Mouse (Mus musculus) MEL (cell line): ENCODE results near the gene Aff2. TPM values are rescaled to one million over a fixed set of nuclear protein-coding genes. Genes with fewer than 3 reads are reported as not detected.

Experiments used
- DNase-seq: peaks from one replicate; pipeline ENCODE4 v3.0.0; 2011; ENCODE audit warnings: low read depth, low spot score
- H3K27ac ChIP-seq: 2 replicates; pipeline ENCODE4 v1.5.1; 2012; ENCODE audit warnings: low read depth, mild to moderate bottlenecking, control low read depth, low read length, moderate library complexity; ENCODE audit not compliant: control insufficient read depth
- H3K27me3 ChIP-seq, 2 experiments: fragments of 150-350 bp in 1 of 2; sonication (generic) in 1 of 2; 2 replicates each; pipeline ENCODE4 v1.6.1; 2012; ENCODE audit warnings: low read length in 2 of 2, mild to moderate bottlenecking in 2 of 2, improper control_type of control experiment in 1 of 2, moderate library complexity in 1 of 2; ENCODE audit not compliant: insufficient read depth in 2 of 2, control insufficient read depth in 1 of 2
- H3K36me3 ChIP-seq, 2 experiments: 2 replicates each; pipeline ENCODE4 v1.6.1; 2012 to 2014; ENCODE audit warnings: low read length in 2 of 2, improper control_type of control experiment in 1 of 2, inconsistent platforms in 1 of 2, mild to moderate bottlenecking in 1 of 2; ENCODE audit not compliant: insufficient read depth in 2 of 2, control insufficient read depth in 1 of 2
- H3K4me1 ChIP-seq, 2 experiments: fragments of 150-350 bp in 1 of 2; sonication (generic) in 1 of 2; 2 replicates each; pipeline ENCODE4 v1.6.1; 2012; ENCODE audit warnings: low read length in 2 of 2, improper control_type of control experiment in 1 of 2, mild to moderate bottlenecking in 1 of 2; ENCODE audit not compliant: insufficient read depth in 2 of 2, control insufficient read depth in 1 of 2
- H3K4me3 ChIP-seq, 2 experiments: fragments of 150-350 bp in 1 of 2; sonication (generic) in 1 of 2; 2 replicates each; pipeline ENCODE4 v1.5.1; 2012; ENCODE audit warnings: low read depth in 2 of 2, low read length in 2 of 2, mild to moderate bottlenecking in 2 of 2, moderate library complexity in 2 of 2, control low read depth in 1 of 2, improper control_type of control experiment in 1 of 2; ENCODE audit not compliant: control insufficient read depth in 1 of 2, insufficient read depth in 1 of 2
- H3K79me2 ChIP-seq: 2 replicates; pipeline ENCODE4 v1.6.1; 2012; ENCODE audit warnings: mild to moderate bottlenecking, low read length, moderate library complexity; ENCODE audit not compliant: control insufficient read depth, poor library complexity, insufficient read depth
- H3K9ac ChIP-seq: 2 replicates; pipeline ENCODE4 v1.6.1; 2012; ENCODE audit warnings: low read depth, mild to moderate bottlenecking, control low read depth, low read length, moderate library complexity; ENCODE audit not compliant: control insufficient read depth, poor library complexity, severe bottlenecking
- H3K9me3 ChIP-seq: fragments of 150-350 bp; sonication (generic); replicated peaks from 2 replicates; pipeline ENCODE4 v1.6.1; 2012; ENCODE audit warnings: mild to moderate bottlenecking, low read length, improper control_type of control experiment, moderate library complexity; ENCODE audit not compliant: insufficient read depth
- CHD1 ChIP-seq: IDR thresholded peaks from 2 replicates; pipeline ENCODE4 v1.6.1; 2012; ENCODE audit warnings: low read depth, mild to moderate bottlenecking, inconsistent platforms, low read length, improper control_type of control experiment
- CTCF ChIP-seq, 3 experiments: IDR thresholded peaks in 2 of 3; conservative IDR thresholded peaks in 1 of 3; 2 replicates each; pipeline ENCODE4 v1.5.1; 2011 to 2012; ENCODE audit warnings: low read length in 3 of 3, low read depth in 2 of 3, mild to moderate bottlenecking in 2 of 3, improper control_type of control experiment in 1 of 3, inconsistent platforms in 1 of 3, mixed read lengths in 1 of 3, moderate library complexity in 1 of 3; ENCODE audit not compliant: control insufficient read depth in 1 of 3, insufficient read depth in 1 of 3, poor library complexity in 1 of 3, severe bottlenecking in 1 of 3
- ELF1 ChIP-seq: IDR thresholded peaks from 2 replicates; pipeline ENCODE4 v1.6.1; 2014; ENCODE audit warnings: low read depth, mild to moderate bottlenecking, inconsistent platforms, low read length, improper control_type of control experiment, moderate library complexity
- ETS1 ChIP-seq: IDR thresholded peaks from 2 replicates; pipeline ENCODE4 v1.6.1; 2012; ENCODE audit warnings: low read depth, mild to moderate bottlenecking, inconsistent platforms, low read length, improper control_type of control experiment, moderate library complexity
- GABPA ChIP-seq: IDR thresholded peaks from 2 replicates; pipeline ENCODE4 v1.6.1; 2012; ENCODE audit warnings: low read depth, mild to moderate bottlenecking, inconsistent platforms, low read length, improper control_type of control experiment, moderate library complexity
- HCFC1 ChIP-seq: IDR thresholded peaks from 2 replicates; pipeline ENCODE4 v1.6.1; 2012; ENCODE audit warnings: low read depth, mild to moderate bottlenecking, inconsistent platforms, low read length, improper control_type of control experiment, moderate library complexity
- JUND ChIP-seq: IDR thresholded peaks from 2 replicates; pipeline ENCODE4 v1.6.1; 2011; ENCODE audit warnings: low read depth, mild to moderate bottlenecking, improper control_type of control experiment, low read length
- KAT2A ChIP-seq: conservative IDR thresholded peaks from 2 replicates; pipeline ENCODE4 v1.6.1; 2012; ENCODE audit warnings: low read depth, low read length, improper control_type of control experiment, inconsistent platforms
- MEF2A ChIP-seq: IDR thresholded peaks from 2 replicates; pipeline ENCODE4 v1.6.1; 2014; ENCODE audit warnings: low read depth, mild to moderate bottlenecking, inconsistent platforms, low read length, improper control_type of control experiment; ENCODE audit not compliant: poor library complexity, insufficient replicate concordance, severe bottlenecking; ENCODE audit errors: extremely low read depth
- MXI1 ChIP-seq: IDR thresholded peaks from 2 replicates; pipeline ENCODE4 v1.6.1; 2011; ENCODE audit warnings: mild to moderate bottlenecking, low read depth, low read length, improper control_type of control experiment
- MYB ChIP-seq: IDR thresholded peaks from 2 replicates; pipeline ENCODE4 v1.6.1; 2011; ENCODE audit warnings: mild to moderate bottlenecking, low read depth, low read length, improper control_type of control experiment
- NELFE ChIP-seq: IDR thresholded peaks from 2 replicates; pipeline ENCODE4 v1.6.1; 2011; ENCODE audit warnings: low read depth, low read length, improper control_type of control experiment
- POLR2A ChIP-seq, 2 experiments: IDR thresholded peaks; 2 replicates each; pipeline ENCODE4 v1.6.1; 2011 to 2012; ENCODE audit warnings: low read length in 2 of 2, mild to moderate bottlenecking in 2 of 2, control low read depth in 1 of 2, improper control_type of control experiment in 1 of 2, low read depth in 1 of 2, moderate library complexity in 1 of 2; ENCODE audit not compliant: control insufficient read depth in 1 of 2, insufficient read depth in 1 of 2, poor library complexity in 1 of 2
- RAD21 ChIP-seq: IDR thresholded peaks from 2 replicates; pipeline ENCODE4 v1.6.1; 2011; ENCODE audit warnings: mild to moderate bottlenecking, low read depth, low read length, improper control_type of control experiment
- RCOR1 ChIP-seq: IDR thresholded peaks from 2 replicates; pipeline ENCODE4 v1.6.1; 2012; ENCODE audit warnings: low read depth, mild to moderate bottlenecking, inconsistent platforms, low read length, improper control_type of control experiment
- TCF12 ChIP-seq: IDR thresholded peaks from 2 replicates; pipeline ENCODE4 v1.6.1; 2014; ENCODE audit warnings: low read depth, mild to moderate bottlenecking, inconsistent platforms, low read length, improper control_type of control experiment, moderate library complexity
- UBTF ChIP-seq: IDR thresholded peaks from 2 replicates; pipeline ENCODE4 v1.6.1; 2012; ENCODE audit warnings: low read depth, mild to moderate bottlenecking, inconsistent platforms, low read length, improper control_type of control experiment, moderate library complexity, borderline replicate concordance; ENCODE audit not compliant: insufficient read depth
- USF2 ChIP-seq, 2 experiments: IDR thresholded peaks; 2 replicates each; pipeline ENCODE4 v1.6.1; 2011 to 2012; ENCODE audit warnings: improper control_type of control experiment in 2 of 2, low read length in 2 of 2, borderline replicate concordance in 1 of 2, inconsistent platforms in 1 of 2, low read depth in 1 of 2, mild to moderate bottlenecking in 1 of 2; ENCODE audit not compliant: insufficient read depth in 1 of 2
- ZKSCAN1 ChIP-seq: IDR thresholded peaks from 2 replicates; pipeline ENCODE4 v1.6.1; 2012; ENCODE audit warnings: low read depth, mild to moderate bottlenecking, inconsistent platforms, low read length, improper control_type of control experiment, moderate library complexity
- ZMIZ1 ChIP-seq: IDR thresholded peaks from 2 replicates; pipeline ENCODE4 v1.6.1; 2012; ENCODE audit warnings: low read depth, mild to moderate bottlenecking, inconsistent platforms, low read length, improper control_type of control experiment, moderate library complexity
- ZNF384 ChIP-seq: IDR thresholded peaks from 2 replicates; pipeline ENCODE4 v1.6.1; 2012; ENCODE audit warnings: low read depth, mild to moderate bottlenecking, inconsistent platforms, low read length, improper control_type of control experiment
- polyA plus RNA-seq, 2 experiments: library from polyadenylated mRNA; stranded (reverse) in 1 of 2; unstranded in 1 of 2; fragments of >175 nt in 1 of 2; fragments of >200 nt in 1 of 2; gene quantifications; 2 replicates each; pipeline versions ENCODE4 v1.2.1 to v1.2.4; 2012; ENCODE audit warnings: low replicate concordance in 2 of 2, low read depth in 1 of 2; ENCODE audit not compliant: insufficient read length in 2 of 2, insufficient read depth in 1 of 2, missing spikeins in 1 of 2
- total RNA-seq: library from RNA; depleted of rRNA; stranded (reverse); fragments of 300-350 nt; gene quantifications from 2 replicates; pipeline ENCODE4 v1.2.3, GENCODE M21; 2012

The Aff2 gene
- total and polyA plus RNA-seq, 3 experiments: not detected

GRCm38 (mm10) chrX:69811798-69812197 is 451.7 kb downstream of the Aff2 start:
- H3K4me1 ChIP-seq: no peaks in the 10 kb centered on the region
- H3K9ac ChIP-seq: no peak overlapping the region
- no peak for TF ChIP-seq KAT2A
- TF ChIP-seq ELF1: no peak
- TF ChIP-seq UBTF: no peak
- H3K27me3 ChIP-seq: no peaks in the 10 kb centered on the region
- no peak overlapping the region for H3K4me3 ChIP-seq
- H3K79me2 ChIP-seq: no peaks in the 10 kb centered on the region
- no peaks in the 10 kb centered on the region for H3K36me3 ChIP-seq
- DNase-seq: no peak
- no peaks in the 10 kb centered on the region for H3K9me3 ChIP-seq
- H3K27ac ChIP-seq: no peak overlapping the region

GRCm38 (mm10) chrX:69815054-69815453 is 455.0 kb downstream of the Aff2 start:
- TF ChIP-seq ELF1 (no peak), USF2 (IDR thresholded peaks at IDR 0.05; ENCODE audit: borderline replicate concordance in 1 of 2, insufficient read depth in 1 of 2, low read depth in 1 of 2, low read length in 2 of 2) (no peak), RCOR1 (no peak), ZNF384 (no peak), ZMIZ1 (no peak), GABPA (no peak), HCFC1 (no peak), NELFE (no peak), TCF12 (no peak), JUND (no peak), RAD21 (no peak), CTCF (IDR thresholded peaks at IDR 0.05 in 2 of 3, conservative IDR thresholded peaks at IDR 0.05 in 1 of 3; ENCODE audit: control insufficient read depth in 1 of 3, insufficient read depth in 1 of 3, low read depth in 2 of 3, low read length in 3 of 3, poor library complexity in 1 of 3, severe bottlenecking in 1 of 3) (no peak), CHD1 (no peak)
- H3K27ac ChIP-seq: no peak overlapping the region
- H3K4me1 ChIP-seq: no peaks in the 10 kb centered on the region
- H3K9me3 ChIP-seq: no peaks in the 10 kb centered on the region
- no peaks in the 10 kb centered on the region for H3K79me2 ChIP-seq
- no peak overlapping the region for H3K4me3 ChIP-seq
- H3K27me3 ChIP-seq: no peaks in the 10 kb centered on the region
- H3K36me3 ChIP-seq: no peaks in the 10 kb centered on the region
- no peak for DNase-seq
- no peak overlapping the region for H3K9ac ChIP-seq

- Histone ChIP-seq H3K9ac (no peak overlapping the region), H3K4me3 (no peak overlapping the region), H3K4me1 (no peaks in the 10 kb centered on the region), H3K9me3 (no peaks in the 10 kb centered on the region), H3K27ac (no peak overlapping the region), H3K36me3 (no peaks in the 10 kb centered on the region), H3K79me2 (no peaks in the 10 kb centered on the region), H3K27me3 (no peaks in the 10 kb centered on the region)
- no peak for DNase-seq
- no peak for TF ChIP-seq TCF12
- no peak for TF ChIP-seq MXI1
- TF ChIP-seq RAD21: no peak
- no peak for TF ChIP-seq MYB
- TF ChIP-seq UBTF: no peak
- no peak for TF ChIP-seq ZKSCAN1
- TF ChIP-seq MEF2A: no peak
- no peak for TF ChIP-seq ETS1
- TF ChIP-seq POLR2A (IDR thresholded peaks at IDR 0.05; ENCODE audit: control insufficient read depth in 1 of 2, insufficient read depth in 1 of 2, low read depth in 1 of 2, low read length in 2 of 2, poor library complexity in 1 of 2): no peak
Observed at GRCm38 (mm10) chrX:69817679-69818078, 457.6 kb downstream of the Aff2 start.
